Mouse (Mus musculus) limb, embryonic 12.5 days (tissue): ENCODE results near the gene Olfr769. TPM values are rescaled to one million over a fixed set of nuclear protein-coding genes. Genes with fewer than 3 reads are reported as not detected.
"Not testable (repeated sequence)": the region's sequence is repeated elsewhere in the genome, so short reads cannot be mapped to it uniquely, and the experiment has no call there.

Experiments used
- ATAC-seq: fragments of 200-750 bp; cut with Nextera tagmentation; 2 replicates; pipeline ENCODE4 v1.8.0; 2017; ENCODE audit warnings: low read depth, moderate TSS enrichment; ENCODE audit not compliant: insufficient number of reproducible peaks, insufficient read depth, low FRiP score, low TSS enrichment
- H3K27ac ChIP-seq: fragments of 300-500 bp; sonication (generic); 2 replicates; pipeline ENCODE4 v1.5.1; 2016; ENCODE audit warnings: mild to moderate bottlenecking, moderate library complexity
- H3K27me3 ChIP-seq: fragments of 300-500 bp; sonication (generic); 2 replicates; pipeline ENCODE4 v1.6.1; 2016; ENCODE audit warnings: mild to moderate bottlenecking, moderate library complexity
- H3K36me3 ChIP-seq: fragments of 300-500 bp; sonication (generic); 2 replicates; pipeline ENCODE4 v1.6.1; 2016; ENCODE audit warnings: mild to moderate bottlenecking, moderate library complexity
- H3K4me1 ChIP-seq: fragments of 300-500 bp; sonication (generic); replicated peaks from 2 replicates; pipeline ENCODE4 v1.6.1; 2016
- H3K4me2 ChIP-seq: fragments of 300-500 bp; sonication (generic); 2 replicates; pipeline ENCODE4 v1.6.1; 2016; ENCODE audit warnings: mild to moderate bottlenecking, moderate library complexity
- H3K4me3 ChIP-seq: fragments of 300-500 bp; sonication (generic); replicated peaks from 2 replicates; pipeline ENCODE4 v1.5.1; 2016; ENCODE audit warnings: mild to moderate bottlenecking
- H3K9ac ChIP-seq: fragments of 300-500 bp; sonication (generic); replicated peaks from 2 replicates; pipeline ENCODE4 v1.6.1; 2016; ENCODE audit warnings: mild to moderate bottlenecking, moderate library complexity
- H3K9me3 ChIP-seq: fragments of 300-500 bp; sonication (generic); 2 replicates; pipeline ENCODE4 v1.6.1; 2016; ENCODE audit warnings: mild to moderate bottlenecking, moderate library complexity
- WGBS: fragments of 180-500 bp; shearing (Covaris S2); methylation state at CpG from one replicate; pipeline ENCODE4 v1.1.7; 2016; 5-methylcytosine and 5-hydroxymethylcytosine counted together
- polyA plus RNA-seq: library from polyadenylated mRNA; unstranded; fragments of >200 nt; fragmentation: Nextera tagmentation; extraction: Ambion mirVana; gene quantifications from 2 replicates; pipeline ENCODE4 v1.2.1, GENCODE M21; 2016

Olfr769 gene
- not detected in 2 replicates for polyA plus RNA-seq

- ATAC-seq = no peak
- WGBS = 82% methylated on average over 2 of the region's 2 CpGs
- no peaks in the 10 kb centered on the region for H3K27me3 ChIP-seq
- H3K4me2 ChIP-seq = no peak within 1 kb of the TSS
- H3K36me3 ChIP-seq = no peaks in the 10 kb centered on the region
- H3K9ac ChIP-seq = no peak within 1 kb of the TSS
- no peaks in the 10 kb centered on the region for H3K4me1 ChIP-seq
- no peaks in the 10 kb centered on the region for H3K9me3 ChIP-seq
- no peak within 1 kb of the TSS for H3K4me3 ChIP-seq
- no peak within 1 kb of the TSS for H3K27ac ChIP-seq
Observed at GRCm38 (mm10) chr10:129117761-129118160, at the start of gene Olfr769. Olfr769 (minus strand) TSS chr10:129117861.

- Histone ChIP-seq H3K4me2 (no peak within 1 kb of the TSS), H3K27me3 (no peaks in the 10 kb centered on the region), H3K9me3 (no peaks in the 10 kb centered on the region), H3K27ac (no peak within 1 kb of the TSS), H3K36me3 (no peaks in the 10 kb centered on the region), H3K4me3 (no peak within 1 kb of the TSS), H3K9ac (no peak within 1 kb of the TSS), H3K4me1 (no peaks in the 10 kb centered on the region)
- no peak for ATAC-seq
- WGBS = 82% methylated on average over 1 of the region's 1 CpGs
Observed at GRCm38 (mm10) chr10:129164651-129165050, 47.0 kb upstream of the Olfr769 start, which contains the start of gene Olfr771. Olfr771 (minus strand) TSS chr10:129164751.

- H3K4me1 ChIP-seq = no peaks in the 10 kb centered on the region
- no peak within 1 kb of the TSS for H3K9ac ChIP-seq
- WGBS = 72% methylated on average over 2 of the region's 2 CpGs
- H3K9me3 ChIP-seq = no peaks in the 10 kb centered on the region
- no peak within 1 kb of the TSS for H3K4me3 ChIP-seq
- H3K27me3 ChIP-seq = no peaks in the 10 kb centered on the region
- no peak within 1 kb of the TSS for H3K27ac ChIP-seq
- no peak for ATAC-seq
- H3K4me2 ChIP-seq = no peak within 1 kb of the TSS
- no peaks in the 10 kb centered on the region for H3K36me3 ChIP-seq
Observed at GRCm38 (mm10) chr10:129138898-129139297, 21.2 kb upstream of the Olfr769 start, which contains the start of gene Olfr770. Olfr770 (minus strand) TSS chr10:129138998.

- no peak overlapping the region for H3K9ac ChIP-seq
- H3K27me3 ChIP-seq = no peaks in the 10 kb centered on the region
- ATAC-seq = no peak
- H3K4me2 ChIP-seq = no peak overlapping the region
- H3K36me3 ChIP-seq = no peaks in the 10 kb centered on the region
- H3K4me3 ChIP-seq = no peak overlapping the region
- no peaks in the 10 kb centered on the region for H3K4me1 ChIP-seq
- H3K27ac ChIP-seq = no peak overlapping the region
- 91% methylated on average over 3 of the region's 3 CpGs for WGBS
- no peaks in the 10 kb centered on the region for H3K9me3 ChIP-seq
Observed at GRCm38 (mm10) chr10:129115146-129115545, 2.5 kb downstream of the Olfr769 start.

GRCm38 (mm10) chr10:129101231-129101630, 16.4 kb downstream of the Olfr769 start:
- H3K4me3 ChIP-seq = no peak overlapping the region

GRCm38 (mm10) chr10:129099275-129099674, 18.4 kb downstream of the Olfr769 start, which contains the start of gene Olfr768:
Olfr768 (minus strand) TSS chr10:129099375.
- WGBS = 83% methylated on average over 1 of the region's 1 CpGs
- H3K9me3 ChIP-seq = no peaks in the 10 kb centered on the region
- H3K36me3 ChIP-seq = no peaks in the 10 kb centered on the region
- H3K4me1 ChIP-seq = no peaks in the 10 kb centered on the region
- H3K4me3 ChIP-seq = no peak within 1 kb of the TSS
- no peak within 1 kb of the TSS for H3K4me2 ChIP-seq
- H3K27ac ChIP-seq = no peak within 1 kb of the TSS
- no peak for ATAC-seq
- H3K9ac ChIP-seq = no peak within 1 kb of the TSS
- H3K27me3 ChIP-seq = no peaks in the 10 kb centered on the region

More at GRCm38 (mm10) chr10:129101231-129101630, 16.4 kb downstream of the Olfr769 start:
- Histone ChIP-seq H3K27ac (no peak overlapping the region), H3K4me1 (no peaks in the 10 kb centered on the region), H3K9ac (no peak overlapping the region), H3K27me3 (no peaks in the 10 kb centered on the region), H3K36me3 (no peaks in the 10 kb centered on the region), H3K4me2 (no peak overlapping the region), H3K9me3 (no peaks in the 10 kb centered on the region)
- WGBS = 53% methylated on average over 3 of the region's 3 CpGs
- no peak for ATAC-seq

GRCm38 (mm10) chr10:129082810-129083209, 34.9 kb downstream of the Olfr769 start, which contains the start of gene Olfr767:
Olfr767 (minus strand) TSS chr10:129082910.
- ATAC-seq = not testable (repeated sequence)

GRCm38 (mm10) chr10:129068877-129069276, 48.8 kb downstream of the Olfr769 start, which contains the start of gene Olfr766-ps1:
Olfr766-ps1 (minus strand) TSS chr10:129068977.
- no peak for ATAC-seq
- no peak within 1 kb of the TSS for H3K4me2 ChIP-seq
- H3K27ac ChIP-seq = no peak within 1 kb of the TSS
- no peaks in the 10 kb centered on the region for H3K4me1 ChIP-seq
- no peak within 1 kb of the TSS for H3K4me3 ChIP-seq
- H3K36me3 ChIP-seq = no peaks in the 10 kb centered on the region
- H3K9ac ChIP-seq = no peak within 1 kb of the TSS
- no peaks in the 10 kb centered on the region for H3K9me3 ChIP-seq
- 82% methylated on average over 2 of the region's 2 CpGs for WGBS
- H3K27me3 ChIP-seq = no peaks in the 10 kb centered on the region

More at GRCm38 (mm10) chr10:129082810-129083209, 34.9 kb downstream of the Olfr769 start, which contains the start of gene Olfr767:
- H3K9ac ChIP-seq, H3K4me3 ChIP-seq, H3K27ac ChIP-seq, H3K4me1 ChIP-seq, H3K36me3 ChIP-seq, H3K27me3 ChIP-seq, H3K9me3 ChIP-seq, H3K4me2 ChIP-seq: not testable (repeated sequence)

Other genes starting within 250 kb of the Olfr769 start
- 15.2 and 20.7 TPM in 2 replicates for gene Gdf11, start 226.1 kb downstream of the Olfr769 start, polyA plus RNA-seq
- gene Cd63, start 216.9 kb downstream of the Olfr769 start, polyA plus RNA-seq = 522 and 547 TPM in 2 replicates
- 9.3 and 11.4 TPM in 2 replicates for gene Rdh5, start 195.0 kb downstream of the Olfr769 start, polyA plus RNA-seq
- 197 and 202 TPM in 2 replicates for gene Bloc1s1, start 193.8 kb downstream of the Olfr769 start, polyA plus RNA-seq
- gene Itga7, start 184.0 kb downstream of the Olfr769 start, polyA plus RNA-seq = 1.3 and 1.7 TPM in 2 replicates
- not detected in 2 replicates for gene Mettl7b, start 156.9 kb downstream of the Olfr769 start, polyA plus RNA-seq
- not detected in 2 replicates for gene Olfr9, start 128.4 kb downstream of the Olfr769 start, polyA plus RNA-seq
- gene Olfr763, start 107.1 kb downstream of the Olfr769 start, polyA plus RNA-seq = not detected in 2 replicates
- not detected in 2 replicates for gene Olfr764-ps1, start 78.0 kb downstream of the Olfr769 start, polyA plus RNA-seq
- gene Olfr765, start 67.9 kb downstream of the Olfr769 start, polyA plus RNA-seq = not detected in 2 replicates
- not detected in 2 replicates for gene Olfr766-ps1, start 48.9 kb downstream of the Olfr769 start, polyA plus RNA-seq
- gene Olfr767, start 35.0 kb downstream of the Olfr769 start, polyA plus RNA-seq = not detected in 2 replicates
- gene Olfr768, start 18.5 kb downstream of the Olfr769 start, polyA plus RNA-seq = not detected in 2 replicates
- gene Olfr770, start 21.1 kb upstream of the Olfr769 start, polyA plus RNA-seq = not detected in 2 replicates
- not detected in 2 replicates for gene Olfr771, start 46.9 kb upstream of the Olfr769 start, polyA plus RNA-seq
- gene Olfr772, start 60.1 kb upstream of the Olfr769 start, polyA plus RNA-seq = not detected in 2 replicates
- not detected in 2 replicates for gene Olfr773, start 69.6 kb upstream of the Olfr769 start, polyA plus RNA-seq
- not detected in 2 replicates for gene Olfr774, start 118.3 kb upstream of the Olfr769 start, polyA plus RNA-seq
- gene Olfr775, start 130.6 kb upstream of the Olfr769 start, polyA plus RNA-seq = not detected in 2 replicates
- not detected in 2 replicates for gene Olfr776, start 141.3 kb upstream of the Olfr769 start, polyA plus RNA-seq
- not detected in 2 replicates for gene Olfr777, start 153.6 kb upstream of the Olfr769 start, polyA plus RNA-seq
- not detected in 2 replicates for gene Olfr780, start 200.3 kb upstream of the Olfr769 start, polyA plus RNA-seq
- not detected in 2 replicates for gene Olfr781, start 211.0 kb upstream of the Olfr769 start, polyA plus RNA-seq
- not detected in 2 replicates for gene Olfr782, start 231.0 kb upstream of the Olfr769 start, polyA plus RNA-seq